Mouse (Mus musculus) liver, adult 2 months (tissue): ENCODE results near the gene Uspl1. TPM values are rescaled to one million over a fixed set of nuclear protein-coding genes. Genes with fewer than 3 reads are reported as not detected.
"Not testable (repeated sequence)": the region's sequence is repeated elsewhere in the genome, so short reads cannot be mapped to it uniquely, and the experiment has no call there.

Experiments
- DNase-seq: peaks from one replicate; pipeline ENCODE4 v3.0.0-alpha.2; 2011; ENCODE audit warnings: low read depth, low spot score; ENCODE audit errors: extremely low read depth
- H3K27ac ChIP-seq: fragments of 200-500 bp; replicated peaks from 2 replicates; pipeline ENCODE4 v1.5.1; 2012; ENCODE audit warnings: low read depth, mild to moderate bottlenecking, control low read depth, inconsistent platforms, low read length; ENCODE audit not compliant: insufficient read depth
- H3K27me3 ChIP-seq: fragments of 200-500 bp; 2 replicates; pipeline ENCODE4 v1.6.1; 2012; ENCODE audit warnings: mild to moderate bottlenecking, moderate library complexity, low read length, inconsistent platforms; ENCODE audit not compliant: control insufficient read depth, insufficient read depth
- H3K36me3 ChIP-seq: fragments of 200-500 bp; 2 replicates; pipeline ENCODE4 v1.6.1; 2012; ENCODE audit warnings: low read length, inconsistent platforms; ENCODE audit not compliant: control insufficient read depth, insufficient read depth
- H3K4me1 ChIP-seq: fragments of 200-500 bp; 2 replicates; pipeline ENCODE4 v1.6.1; 2011; ENCODE audit warnings: low read length; ENCODE audit not compliant: control insufficient read depth, insufficient read depth
- H3K4me3 ChIP-seq: fragments of 200-500 bp; 2 replicates; pipeline ENCODE4 v1.5.1; 2011; ENCODE audit warnings: low read depth, mild to moderate bottlenecking, control low read depth, low read length, moderate library complexity; ENCODE audit not compliant: insufficient read depth
- H3K79me2 ChIP-seq: fragments of 200-500 bp; 2 replicates; pipeline ENCODE4 v1.6.1; 2012; ENCODE audit warnings: inconsistent platforms, mild to moderate bottlenecking, low read length, moderate library complexity; ENCODE audit not compliant: control insufficient read depth, insufficient read depth
- H3K9ac ChIP-seq: fragments of 200-500 bp; 2 replicates; pipeline ENCODE4 v1.6.1; 2012; ENCODE audit warnings: low read depth, mild to moderate bottlenecking, control low read depth, inconsistent platforms, low read length
- CTCF ChIP-seq: fragments of 200-500 bp; IDR thresholded peaks from 2 replicates; pipeline ENCODE4 v1.5.1; 2011; ENCODE audit warnings: low read depth, low read length, control low read depth
- POLR2A ChIP-seq: fragments of 200-500 bp; IDR thresholded peaks from 2 replicates; pipeline ENCODE4 v1.6.1; 2011; ENCODE audit warnings: low read length, control low read depth; ENCODE audit not compliant: insufficient read depth; ENCODE audit errors: extremely low read depth
- WGBS: fragments of 180-500 bp; shearing (Covaris S2); methylation state at CpG from one replicate; pipeline ENCODE4 v1.1.7; 2018; 5-methylcytosine and 5-hydroxymethylcytosine counted together
- polyA plus RNA-seq: library from polyadenylated mRNA; depleted of rRNA; stranded (reverse); fragments of >200 nt; gene quantifications from 2 replicates; pipeline ENCODE4 v1.2.3, GENCODE M21; 2012; rRNA removed
- total RNA-seq: library from RNA; depleted of rRNA; stranded (reverse); fragments of >200 nt; gene quantifications from 2 replicates; pipeline ENCODE4 v1.2.3, GENCODE M21; 2014; rRNA removed

Uspl1 gene
- total RNA-seq: 17.0 and 17.1 TPM in 2 replicates
- polyA plus RNA-seq: 4.8 and 6.2 TPM in 2 replicates

- H3K4me3 ChIP-seq: peak within 1 kb of the TSS; percentile 70
- H3K27me3 ChIP-seq: no peaks in the 10 kb centered on the region
- H3K4me1 ChIP-seq: no peaks in the 10 kb centered on the region
- peaks cover 5% of the 10 kb centered on the region; the same call in 1 of the 2 replicates for H3K36me3 ChIP-seq
- DNase-seq: peak; percentile 93
- under 1% methylated on average over 55 of the region's 59 CpGs for WGBS
- H3K9ac ChIP-seq: peak within 1 kb of the TSS; percentile 83
- peaks cover 6% of the 10 kb centered on the region; the same call in 1 of the 2 replicates for H3K79me2 ChIP-seq
- TF ChIP-seq CTCF (no peak), POLR2A (peak; percentile 97)
- peak within 1 kb of the TSS; percentile 93 for H3K27ac ChIP-seq
Measured at GRCm38 (mm10) chr5:149184104-149184843, at the start of gene Uspl1, which contains the start of gene Hmgb1. TSS of gene Uspl1 (plus strand) at chr5:149184350. TSS of gene Hmgb1 (minus strand) at chr5:149184489.

GRCm38 (mm10) chr5:149134751-149135454 is 49.2 kb upstream of the Uspl1 start:
- TF ChIP-seq POLR2A (no peak), CTCF (no peak)
- no peak overlapping the region for H3K27ac ChIP-seq
- H3K9ac ChIP-seq: no peak overlapping the region
- H3K4me3 ChIP-seq: no peak overlapping the region
- DNase-seq: no peak
- no peaks in the 10 kb centered on the region for H3K36me3 ChIP-seq
- 82% methylated on average over 10 of the region's 10 CpGs for WGBS
- no peaks in the 10 kb centered on the region for H3K27me3 ChIP-seq
- H3K79me2 ChIP-seq: no peaks in the 10 kb centered on the region
- H3K4me1 ChIP-seq: peaks cover 6% of the 10 kb centered on the region

GRCm38 (mm10) chr5:149135455-149136354 is 48.4 kb upstream of the Uspl1 start:
- Histone ChIP-seq H3K36me3 (no peaks in the 10 kb centered on the region), H3K27ac (no peak overlapping the region), H3K27me3 (no peaks in the 10 kb centered on the region), H3K79me2 (no peaks in the 10 kb centered on the region), H3K4me3 (no peak overlapping the region), H3K9ac (no peak overlapping the region), H3K4me1 (peaks cover 6% of the 10 kb centered on the region)
- 33% methylated on average over 10 of the region's 10 CpGs for WGBS
- DNase-seq: peak; percentile 91
- TF ChIP-seq POLR2A (no peak), CTCF (peak; percentile 27; the same call in 1 of the 2 replicates)

- H3K79me2 ChIP-seq: no peaks in the 10 kb centered on the region
- H3K36me3 ChIP-seq: no peaks in the 10 kb centered on the region
- TF ChIP-seq POLR2A (no peak), CTCF (no peak)
- no peak overlapping the region for H3K9ac ChIP-seq
- H3K27ac ChIP-seq: no peak overlapping the region
- DNase-seq: no peak
- H3K27me3 ChIP-seq: no peaks in the 10 kb centered on the region
- whole genome bisulfite sequencing: 67% methylated on average over 4 of the region's 4 CpGs
- H3K4me1 ChIP-seq: peaks cover 6% of the 10 kb centered on the region
- H3K4me3 ChIP-seq: no peak overlapping the region
Measured at GRCm38 (mm10) chr5:149136933-149137365, 47.2 kb upstream of the Uspl1 start.

- H3K79me2 ChIP-seq: no peaks in the 10 kb centered on the region
- WGBS: 49% methylated on average over 3 of the region's 3 CpGs
- no peak for TF ChIP-seq CTCF
- TF ChIP-seq POLR2A: no peak
- H3K27ac ChIP-seq: no peak overlapping the region
- H3K4me1 ChIP-seq: peaks cover 6% of the 10 kb centered on the region
- H3K4me3 ChIP-seq: no peak overlapping the region
- no peak for DNase-seq
- no peaks in the 10 kb centered on the region for H3K36me3 ChIP-seq
- H3K9ac ChIP-seq: no peak overlapping the region
- H3K27me3 ChIP-seq: no peaks in the 10 kb centered on the region
Measured at GRCm38 (mm10) chr5:149137447-149137846, 46.7 kb upstream of the Uspl1 start.

GRCm38 (mm10) chr5:149138087-149138486 is 46.1 kb upstream of the Uspl1 start:
- H3K36me3 ChIP-seq, H3K4me1 ChIP-seq, DNase-seq, H3K4me3 ChIP-seq, H3K27me3 ChIP-seq, H3K79me2 ChIP-seq, H3K27ac ChIP-seq, H3K9ac ChIP-seq: not testable (repeated sequence)
- 95% methylated on average over 6 of the region's 6 CpGs for WGBS
